Mouse (Mus musculus) monocyte, adult 5-6 weeks (primary cell): ENCODE measurements around the gene Zfp345. TPM values are rescaled to one million over a fixed set of nuclear protein-coding genes. Genes with fewer than 3 reads are reported as not detected.
"Not testable (repeated sequence)": the region's sequence is repeated elsewhere in the genome, so short reads cannot be mapped to it uniquely, and the experiment has no call there.

ENCODE experiments used
- ATAC-seq: fragments of 153-309, 156-312 bp; replicated peaks from 2 replicates; pipeline ENCODE4 v1.8.0; 2017; ENCODE audit warnings: mild to moderate bottlenecking; ENCODE audit not compliant: low TSS enrichment, insufficient number of reproducible peaks, severe bottlenecking, poor library complexity, low FRiP score
- total RNA-seq: library from RNA; stranded (forward); fragments of 200-1000, 200-491, 200-594 nt; gene quantifications from 3 replicates; pipeline ENCODE4 v1.2.3, GENCODE M21; 2017

The Zfp345 gene
- total RNA-seq: 0.39 TPM in 1 of 3 replicates, not detected in the others

GRCm38 (mm10) chr2:150484939-150485778 is at the start of gene Zfp345:
Zfp345 (minus strand) TSS chr2:150485091.
- ATAC-seq: not testable (repeated sequence)

- no peak for ATAC-seq
Observed at GRCm38 (mm10) chr2:150525703-150526207, 40.9 kb upstream of the Zfp345 start.

GRCm38 (mm10) chr2:150512837-150513236 is 27.9 kb upstream of the Zfp345 start:
- ATAC-seq: no peak

GRCm38 (mm10) chr2:150500124-150500973 is 15.5 kb upstream of the Zfp345 start:
- ATAC-seq: not testable (repeated sequence)

GRCm38 (mm10) chr2:150493031-150493430 is 8.1 kb upstream of the Zfp345 start:
- ATAC-seq: no peak

- peak; percentile 57 for ATAC-seq
Observed at GRCm38 (mm10) chr2:150451180-150451919, 33.5 kb downstream of the Zfp345 start, which contains the start of gene Zfp442. Zfp442 (minus strand) TSS chr2:150451486.

GRCm38 (mm10) chr2:150439084-150439483 is 45.8 kb downstream of the Zfp345 start:
- not testable (repeated sequence) for ATAC-seq

Other genes with a start within 250 kb of the Zfp345 start
- gene Gm21994, start 229.5 kb downstream of the Zfp345 start, total RNA-seq: 37.0 to 57.8 TPM (median 40.0 TPM) in 3 replicates
- 0.43 to 1.2 TPM (median 0.48 TPM) in 3 replicates for gene Gm14124, start 227.6 kb downstream of the Zfp345 start, total RNA-seq
- gene Gm10130, start 161.4 kb downstream of the Zfp345 start, total RNA-seq: 47.4 to 84.0 TPM (median 51.7 TPM) in 3 replicates
- 9.1 to 22.8 TPM (median 20.7 TPM) in 3 replicates for gene 3300002I08Rik, start 122.3 kb downstream of the Zfp345 start, total RNA-seq
- 8.5 to 17.2 TPM (median 8.9 TPM) in 3 replicates for gene Zfp442, start 33.6 kb downstream of the Zfp345 start, total RNA-seq
- 51.6 to 155 TPM (median 65.2 TPM) in 3 replicates for gene Cst7, start 85.3 kb upstream of the Zfp345 start, total RNA-seq
- gene Apmap, start 123.5 kb upstream of the Zfp345 start, total RNA-seq: 47.1 to 62.5 TPM (median 55.9 TPM) in 3 replicates
- 69.1 to 92.7 TPM (median 70.9 TPM) in 3 replicates for gene Acss1, start 183.4 kb upstream of the Zfp345 start, total RNA-seq
- gene Vsx1, start 204.3 kb upstream of the Zfp345 start, total RNA-seq: not detected in 3 replicates